Mouse (Mus musculus) urinary bladder, postnatal 10 days (tissue): Measurements from ENCODE around the gene Tsga10.

Experiments
- DNase-seq: peaks from one replicate; pipeline ENCODE4 v3.0.0; 2022; ENCODE audit warnings: low spot score

Gene Tsga10

DNA sequence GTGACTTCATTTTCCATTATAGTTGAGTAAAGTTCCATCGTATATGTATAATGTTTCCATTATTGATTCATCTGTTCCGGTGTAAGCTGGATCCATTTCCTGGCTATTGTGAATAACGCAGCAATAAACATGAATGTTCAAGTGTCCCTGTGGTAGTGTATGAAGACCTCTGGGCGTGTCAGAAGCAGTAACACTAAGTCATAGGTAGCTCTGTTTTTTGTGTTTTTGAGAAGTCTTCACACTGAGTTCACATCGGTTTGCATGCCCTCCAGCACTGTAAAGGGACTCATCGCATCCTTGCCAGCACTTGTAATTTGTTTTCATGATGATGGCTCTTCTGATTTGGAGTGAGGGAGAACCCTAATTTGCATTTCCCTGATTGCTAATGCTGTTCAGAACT, at the start of gene Tsga10:
Gene Tsga10 (minus strand): TSS at position 144 of the 400 bp plus-strand sequence.
- no peak for DNase-seq

DNA sequence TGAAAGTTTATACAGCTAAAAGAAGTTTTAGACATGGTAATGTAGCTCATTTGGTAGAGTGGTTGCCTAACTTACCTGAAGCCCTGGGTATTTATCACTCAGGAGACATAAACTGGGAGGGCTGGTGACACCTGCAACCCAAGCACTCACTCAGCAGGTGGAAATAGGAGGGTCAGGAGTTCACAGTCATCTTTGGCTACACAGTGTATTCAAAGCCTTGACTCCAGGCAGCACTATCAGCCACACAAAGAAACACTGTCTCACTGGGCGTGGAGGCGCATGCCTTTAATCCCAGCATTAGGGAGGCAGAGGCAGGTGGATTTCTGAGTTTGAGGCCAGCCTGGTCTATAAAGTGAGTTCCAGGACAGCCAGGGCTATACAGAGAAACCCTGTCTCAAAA, 46.5 kb upstream of the Tsga10 start:
- DNase-seq = no peak

- DNase-seq = no peak
Measured at GRCm38 (mm10) chr1:37903178-37903577, 36.9 kb upstream of the Tsga10 start.

DNA sequence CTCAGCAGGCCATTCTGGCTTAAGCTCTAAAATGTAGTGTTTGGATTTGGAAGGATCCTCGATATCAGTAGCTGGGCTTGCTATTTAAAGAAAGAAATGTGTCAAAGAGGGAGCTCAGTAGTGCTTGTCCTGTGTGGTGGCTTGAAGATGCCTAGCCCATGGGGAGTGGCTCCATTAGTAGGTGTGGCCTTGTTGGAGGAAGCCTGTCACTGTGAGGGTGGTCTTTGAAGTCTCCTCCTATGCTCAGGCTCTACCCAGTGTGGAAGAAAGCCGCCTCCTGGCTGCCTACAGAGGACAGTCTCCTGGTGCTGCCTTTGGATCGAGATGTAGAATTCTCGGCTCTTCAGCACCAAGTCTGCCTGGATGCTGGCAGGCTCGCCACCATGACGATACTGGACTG, 34.1 kb upstream of the Tsga10 start:
- DNase-seq = no peak

DNA sequence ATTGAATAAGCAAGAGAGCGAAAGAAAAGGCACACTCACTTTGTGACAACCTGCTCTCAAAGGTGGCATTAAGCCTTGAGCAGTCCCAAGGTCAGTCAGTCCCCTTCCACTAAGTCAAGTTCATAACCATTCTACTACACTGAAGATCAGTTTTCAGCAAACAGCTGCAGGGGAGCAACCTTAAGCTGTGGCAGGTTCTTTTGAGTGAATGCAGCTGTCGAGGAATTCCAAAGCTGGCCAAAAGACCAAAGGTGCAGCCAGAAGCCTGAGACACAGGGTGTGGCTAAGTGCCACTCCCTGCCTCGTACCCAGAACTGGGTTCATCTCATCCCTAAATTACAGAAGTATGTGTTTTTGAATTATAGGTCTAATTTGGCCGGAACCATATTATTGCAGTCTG, 33.6 kb upstream of the Tsga10 start:
- no peak for DNase-seq

DNA sequence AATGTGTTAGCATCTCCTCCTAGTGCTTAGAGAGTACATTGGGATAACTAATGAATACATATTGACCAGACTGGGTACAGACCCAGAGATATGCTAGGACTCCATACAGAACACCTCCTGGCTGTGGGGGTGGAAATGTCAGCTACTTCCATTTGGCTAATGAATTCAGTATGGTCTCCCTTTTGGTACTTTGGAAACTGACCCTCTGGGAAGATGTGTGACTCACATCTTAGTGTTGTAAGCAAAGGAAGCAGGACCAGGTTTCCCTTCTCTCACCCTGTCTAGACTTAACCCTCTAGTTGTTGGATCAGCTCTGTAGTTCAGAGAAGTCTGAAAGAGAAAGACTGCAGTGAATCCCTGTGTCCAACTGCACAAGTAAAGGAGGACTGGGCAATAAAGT, 28.4 kb upstream of the Tsga10 start:
- no peak for DNase-seq

DNA sequence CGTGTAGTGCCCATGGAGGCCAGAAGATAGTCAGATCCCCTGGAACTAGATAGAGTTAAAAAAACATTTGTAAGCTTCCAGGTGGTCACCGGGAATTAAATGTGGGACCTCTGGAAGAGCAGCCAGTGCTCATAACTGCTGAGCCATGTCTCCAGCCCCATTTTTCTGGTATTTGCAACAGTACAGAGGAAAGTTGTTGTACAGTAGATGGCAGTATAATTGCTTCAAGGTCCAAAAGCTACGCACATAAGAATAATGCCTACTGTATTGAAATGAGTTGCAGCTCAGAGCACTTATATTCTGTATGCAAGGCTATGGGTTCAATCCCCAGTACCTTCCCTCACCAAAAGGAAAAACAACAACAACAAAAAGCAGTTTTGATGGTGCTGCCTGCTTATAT, 25.2 kb upstream of the Tsga10 start:
- DNase-seq = no peak

DNA sequence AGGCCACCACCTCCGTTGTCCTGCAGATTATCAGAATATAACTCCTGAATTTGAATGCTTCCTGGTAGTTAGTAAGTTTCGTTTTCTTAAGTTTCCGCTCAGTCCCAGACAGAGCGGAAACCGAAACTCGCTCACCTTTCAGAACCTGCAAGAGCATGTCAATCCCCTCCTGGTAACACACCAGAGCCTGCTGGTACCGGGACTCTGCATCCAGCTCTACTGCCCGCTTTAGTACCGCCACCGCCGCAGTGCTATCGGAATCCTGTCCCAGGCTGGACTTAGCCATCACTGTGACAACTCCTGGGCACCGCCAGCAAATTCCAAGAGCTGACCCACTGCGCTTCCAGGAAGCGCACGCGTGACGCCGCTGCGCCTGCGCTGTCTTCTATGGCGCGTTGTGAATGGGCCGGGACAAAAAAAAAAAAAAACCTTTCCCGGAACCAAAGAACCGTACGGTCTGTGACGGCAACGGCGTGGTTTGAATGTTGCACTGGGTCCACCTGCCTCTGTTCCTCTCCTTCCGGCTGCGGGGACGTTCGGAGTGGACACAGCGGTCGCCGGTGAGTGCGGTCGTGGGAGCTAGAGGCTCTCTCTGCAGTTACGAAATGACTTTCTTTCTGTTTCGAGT, 23.9 kb upstream of the Tsga10 start, which contains the start of the genes Mitd1 and Mrpl30:
Gene Mitd1 (minus strand): TSS at position 387 of the 628 bp plus-strand sequence.
Gene Mrpl30 (plus strand): TSS at position 453 of the 628 bp plus-strand sequence.
- DNase-seq = peak; percentile 40

DNA sequence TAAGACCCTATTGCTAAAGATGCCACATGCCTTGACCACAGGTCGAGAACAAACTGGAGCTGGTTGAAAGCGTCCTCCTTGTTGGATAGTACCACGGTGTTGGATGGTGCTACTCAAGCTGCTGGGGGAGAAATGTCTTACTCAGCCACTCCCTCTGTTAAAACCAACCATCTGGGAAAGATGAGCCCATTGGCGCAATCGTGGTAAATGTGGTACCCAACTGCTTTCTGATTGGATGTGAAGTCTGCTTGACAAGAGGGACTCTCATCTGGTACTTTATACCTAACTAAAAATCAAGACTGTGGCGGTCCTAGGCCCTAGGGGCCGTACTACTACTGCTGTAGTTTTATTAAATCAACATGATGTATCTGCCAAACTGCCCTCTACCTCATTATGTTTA, 23.0 kb upstream of the Tsga10 start:
- DNase-seq = no peak

DNA sequence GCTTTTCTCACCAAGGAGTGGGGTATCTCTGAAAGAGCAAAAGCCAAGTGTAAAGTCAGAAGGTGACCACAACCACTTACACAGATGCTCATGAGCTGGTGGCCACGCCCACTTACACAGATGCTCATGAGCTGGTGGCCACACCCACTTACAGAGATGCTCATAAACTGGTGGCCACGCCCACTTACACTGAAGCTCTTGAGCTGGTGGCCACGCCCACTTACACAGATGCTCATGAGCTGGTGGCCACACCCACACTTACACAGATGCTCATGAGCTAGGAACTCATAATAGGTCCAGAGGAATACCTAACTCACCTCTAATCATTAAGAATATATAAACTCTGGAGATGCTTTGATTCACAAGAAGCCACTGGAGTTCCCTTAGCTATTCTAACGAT, 18.2 kb upstream of the Tsga10 start:
- DNase-seq = no peak

DNA sequence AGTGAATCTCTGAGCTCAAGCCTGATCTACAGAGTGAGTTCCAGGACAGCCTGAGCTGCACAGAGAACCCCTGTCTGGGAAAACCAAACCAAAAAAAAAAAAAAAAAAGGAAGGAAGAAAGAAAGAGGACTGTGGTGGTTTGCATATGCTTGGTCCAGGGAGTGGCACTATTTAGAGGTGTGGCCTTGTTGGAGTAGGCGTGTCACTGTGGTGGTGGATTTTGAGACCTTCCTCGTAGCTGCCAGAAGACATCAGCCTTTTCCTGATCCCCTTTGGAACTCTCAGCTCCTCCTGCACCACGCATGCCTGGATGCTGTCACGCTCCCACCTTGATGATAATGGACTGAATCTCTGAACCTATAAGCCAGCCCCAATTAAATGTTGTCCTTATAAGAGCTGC, 17.2 kb upstream of the Tsga10 start:
- DNase-seq = no peak

GRCm38 (mm10) chr1:37877736-37878460, 11.7 kb upstream of the Tsga10 start:
- DNase-seq = no peak

- DNase-seq = no peak
Measured at GRCm38 (mm10) chr1:37873157-37873556, 6.9 kb upstream of the Tsga10 start.

GRCm38 (mm10) chr1:37872131-37873067, 6.2 kb upstream of the Tsga10 start:
- no peak for DNase-seq

DNA sequence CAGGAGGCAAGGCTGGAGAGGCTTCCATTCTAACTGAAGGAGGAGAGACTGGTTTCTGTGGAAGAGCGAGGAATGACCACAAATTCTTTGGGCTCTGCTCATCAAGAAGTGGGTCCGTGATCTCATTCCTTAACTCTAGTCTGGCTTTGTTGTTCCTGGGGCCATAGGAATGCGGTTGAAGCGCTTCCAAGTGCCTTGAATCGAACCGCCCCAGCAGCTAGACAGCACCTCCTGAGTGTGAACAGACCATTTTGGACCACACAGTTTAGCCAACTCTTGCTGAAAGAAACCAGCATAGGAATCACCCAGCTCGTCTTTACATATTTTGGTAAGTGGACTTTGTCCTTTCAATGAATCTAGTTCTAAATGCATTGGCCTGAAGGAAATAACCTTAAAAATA, 5.5 kb upstream of the Tsga10 start, which contains the start of gene Lipt1:
Gene Lipt1 (plus strand): TSS at position 35 of the 400 bp plus-strand sequence.
- no peak for DNase-seq

GRCm38 (mm10) chr1:37869362-37869761, 3.1 kb upstream of the Tsga10 start:
- DNase-seq = no peak

GRCm38 (mm10) chr1:37868640-37869039, 2.4 kb upstream of the Tsga10 start:
- DNase-seq = no peak

- no peak for DNase-seq
Measured at GRCm38 (mm10) chr1:37867684-37868322, 1.6 kb upstream of the Tsga10 start.

- DNase-seq = no peak
Measured at GRCm38 (mm10) chr1:37867056-37867455, 827 bp upstream of the Tsga10 start.

GRCm38 (mm10) chr1:37865401-37866215, 621 bp downstream of the Tsga10 start:
- no peak for DNase-seq
